20 mouse cellular contexts compared by ENCODE assay signal in the genomic region with DNA sequence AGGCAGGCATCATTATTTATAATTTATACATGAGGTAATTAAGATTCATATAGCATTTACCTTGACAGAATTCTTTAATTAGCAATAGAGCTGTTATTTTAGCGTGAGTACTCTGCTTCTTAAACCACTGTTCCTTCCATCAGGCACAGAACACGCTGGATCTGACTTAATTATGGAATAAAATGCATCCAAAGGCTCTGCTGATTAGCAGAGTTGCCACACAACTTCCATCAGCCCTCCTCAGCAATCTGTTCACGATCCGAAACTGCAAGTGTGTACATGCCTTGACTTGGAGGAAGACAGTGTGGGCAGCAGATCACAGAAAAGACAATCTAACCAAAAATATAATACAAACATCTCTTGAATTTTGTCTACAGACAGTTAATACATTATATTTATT.
"Had no signal": no experiment of that assay in that cellular context is flagged by ENCODE, and none has a peak within 500 bp of the region (broad histone marks: within the 10 kb centered on the region; RNA-seq: fewer than 3 reads in every experiment).

No protein-coding gene starts in this region.

- H3K36me3 ChIP-seq: liver, embryonic 13.5 days; lung, embryonic 15.5 days; midbrain, embryonic 10.5 days; midbrain, embryonic 13.5 days had no signal

- H3K4me3 ChIP-seq: liver, embryonic 13.5 days; lung, embryonic 15.5 days; megakaryocyte, embryonic 14.5 days; midbrain, embryonic 10.5 days; midbrain, embryonic 13.5 days had no signal

- H3K9ac ChIP-seq: liver, embryonic 13.5 days; lung, embryonic 15.5 days; midbrain, embryonic 13.5 days had no signal

- H3K27ac ChIP-seq: liver, embryonic 13.5 days; lung, embryonic 15.5 days; midbrain, embryonic 10.5 days; midbrain, embryonic 13.5 days; stomach, postnatal 0 days had no signal

- H3K4me1 ChIP-seq: liver, embryonic 13.5 days; lung, embryonic 15.5 days; megakaryocyte, embryonic 14.5 days; midbrain, embryonic 10.5 days; midbrain, embryonic 13.5 days had no signal

- H3K4me2 ChIP-seq: liver, embryonic 13.5 days; lung, embryonic 15.5 days; midbrain, embryonic 13.5 days had no signal

- DNase-seq: kidney, adult 18-20 months; kidney, adult 9 months; kidney, postnatal 14 days; kidney, postnatal 4 days; liver, embryonic 13.5 days; lung, postnatal 10 days; lung, postnatal 36 days; right cerebral cortex, adult 18-20 months; right cerebral cortex, postnatal 14 days; right cerebral cortex, postnatal 4 days; thymus, adult 2 months; thymus, postnatal 14 days; thymus, postnatal 4 days had no signal

- H3K27me3 ChIP-seq: liver, embryonic 13.5 days; lung, embryonic 15.5 days; megakaryocyte, embryonic 14.5 days; midbrain, embryonic 13.5 days had no signal

- ATAC-seq: inflammation-experienced regulatory T-cells, adult 6 months; intestine, embryonic 16.5 days; midbrain, embryonic 13.5 days had no signal

- H3K9me3 ChIP-seq: liver, embryonic 13.5 days; lung, embryonic 15.5 days; midbrain, embryonic 10.5 days; midbrain, embryonic 13.5 days had no signal
